Mouse (Mus musculus) hindbrain, embryonic 16.5 days (tissue): ENCODE data around the gene Flywch1. TPM values are rescaled to one million over a fixed set of nuclear protein-coding genes. Genes with fewer than 3 reads are reported as not detected.

ENCODE experiments used
- ATAC-seq: fragments of 200-750 bp; cut with Nextera tagmentation; 2 replicates; pipeline ENCODE4 v1.8.0; 2017; ENCODE audit warnings: moderate TSS enrichment, moderate library complexity
- H3K27ac ChIP-seq: fragments of 300-500 bp; sonication (generic); 2 replicates; pipeline ENCODE4 v1.5.1; 2014; ENCODE audit warnings: low read depth, mild to moderate bottlenecking, control low read depth, low read length, moderate library complexity
- H3K27me3 ChIP-seq: fragments of 300-500 bp; sonication (generic); replicated peaks from 2 replicates; pipeline ENCODE4 v1.6.1; 2014; ENCODE audit warnings: low read length; ENCODE audit not compliant: control insufficient read depth, insufficient read depth
- H3K36me3 ChIP-seq: fragments of 300-500 bp; sonication (generic); 2 replicates; pipeline ENCODE4 v1.6.1; 2014; ENCODE audit warnings: mild to moderate bottlenecking, low read length, moderate library complexity, mixed read lengths; ENCODE audit not compliant: control insufficient read depth, insufficient read depth
- H3K4me1 ChIP-seq: fragments of 300-500 bp; sonication (generic); 2 replicates; pipeline ENCODE4 v1.6.1; 2014; ENCODE audit warnings: low read depth, low read length; ENCODE audit not compliant: control insufficient read depth, insufficient read depth
- H3K4me2 ChIP-seq: fragments of 300-500 bp; sonication (generic); 2 replicates; pipeline ENCODE4 v1.6.1; 2014; ENCODE audit warnings: mild to moderate bottlenecking, low read length, control low read depth, moderate library complexity
- H3K4me3 ChIP-seq: fragments of 300-500 bp; sonication (generic); 2 replicates; pipeline ENCODE4 v1.5.1; 2014; ENCODE audit warnings: mild to moderate bottlenecking, low read length, control low read depth, moderate library complexity
- H3K9ac ChIP-seq: fragments of 300-500 bp; sonication (generic); 2 replicates; pipeline ENCODE4 v1.6.1; 2014; ENCODE audit warnings: low read depth, mild to moderate bottlenecking, control low read depth, low read length, moderate library complexity
- H3K9me3 ChIP-seq: fragments of 300-500 bp; sonication (generic); 2 replicates; pipeline ENCODE4 v1.6.1; 2014; ENCODE audit warnings: mild to moderate bottlenecking, low read length, moderate library complexity; ENCODE audit not compliant: control insufficient read depth
- WGBS: fragments of 180-500 bp; shearing (Covaris S2); extraction: QIAGEN DNeasy Blood & Tissue Kit; methylation state at CpG from one replicate; pipeline ENCODE4 v1.1.7; 2014; 5-methylcytosine and 5-hydroxymethylcytosine counted together
- polyA plus RNA-seq: library from polyadenylated mRNA; unstranded; fragments of >200 nt; fragmentation: Nextera tagmentation; extraction: Ambion mirVana; gene quantifications from 2 replicates; pipeline ENCODE4 v1.2.1, GENCODE M21; 2015

The Flywch1 gene
- polyA plus RNA-seq, 1 experiment from 2014 or later = 203 TPM

GRCm38 (mm10) chr17:23742210-23742793, 29.1 kb downstream of the Flywch1 start:
- Histone ChIP-seq H3K4me2 (peak overlapping the region; percentile 50), H3K27ac (no peak overlapping the region), H3K4me1 (peaks cover 37% of the 10 kb centered on the region), H3K4me3 (peak overlapping the region; percentile 33), H3K9ac (peak overlapping the region; percentile 11; the same call in 1 of the 2 replicates), H3K36me3 (peaks cover 3% of the 10 kb centered on the region), H3K27me3 (peaks cover 48% of the 10 kb centered on the region), H3K9me3 (no peaks in the 10 kb centered on the region)
- WGBS = 8% methylated on average over 44 of the region's 44 CpGs
- no peak for ATAC-seq

GRCm38 (mm10) chr17:23741359-23742209, 29.8 kb downstream of the Flywch1 start:
- no peak overlapping the region for H3K27ac ChIP-seq
- H3K27me3 ChIP-seq = peaks cover 43% of the 10 kb centered on the region
- ATAC-seq = no peak
- H3K9me3 ChIP-seq = no peaks in the 10 kb centered on the region
- 44% methylated on average over 38 of the region's 38 CpGs for WGBS
- no peak overlapping the region; the same call in 1 of the 2 replicates for H3K9ac ChIP-seq
- peaks cover 37% of the 10 kb centered on the region for H3K4me1 ChIP-seq
- H3K4me2 ChIP-seq = peak overlapping the region; percentile 50
- peaks cover 7% of the 10 kb centered on the region for H3K36me3 ChIP-seq
- H3K4me3 ChIP-seq = peak overlapping the region; percentile 33

- Histone ChIP-seq H3K4me3 (peak within 1 kb of the TSS; percentile 64), H3K4me1 (peaks cover 34% of the 10 kb centered on the region), H3K27me3 (peaks cover 43% of the 10 kb centered on the region), H3K4me2 (peak within 1 kb of the TSS; percentile 85), H3K36me3 (peaks cover 12% of the 10 kb centered on the region), H3K9me3 (no peaks in the 10 kb centered on the region), H3K27ac (peak within 1 kb of the TSS; percentile 84), H3K9ac (peak within 1 kb of the TSS; percentile 74)
- peak; percentile 41 for ATAC-seq
- 10% methylated on average over 13 of the region's 13 CpGs for WGBS
These were observed 30.8 kb downstream of the Flywch1 start, which contains the start of gene Paqr4 for GRCm38 (mm10) chr17:23740598-23741021. Paqr4 (minus strand) TSS chr17:23740867.

GRCm38 (mm10) chr17:23740136-23740584, 31.2 kb downstream of the Flywch1 start:
- Histone ChIP-seq H3K9me3 (no peaks in the 10 kb centered on the region), H3K4me1 (peaks cover 29% of the 10 kb centered on the region), H3K4me2 (peak overlapping the region; percentile 85), H3K9ac (peak overlapping the region; percentile 74), H3K27ac (peak overlapping the region; percentile 84), H3K4me3 (peak overlapping the region; percentile 64), H3K36me3 (peaks cover 12% of the 10 kb centered on the region), H3K27me3 (peaks cover 42% of the 10 kb centered on the region)
- peak; percentile 85 for ATAC-seq
- 0% methylated on average over 39 of the region's 46 CpGs for WGBS

GRCm38 (mm10) chr17:23739202-23740135, 31.9 kb downstream of the Flywch1 start:
- H3K9ac ChIP-seq = peak overlapping the region; percentile 74
- no peaks in the 10 kb centered on the region for H3K9me3 ChIP-seq
- peaks cover 12% of the 10 kb centered on the region for H3K36me3 ChIP-seq
- under 1% methylated on average over 48 of the region's 48 CpGs for WGBS
- peak overlapping the region; percentile 64 for H3K4me3 ChIP-seq
- ATAC-seq = peak; percentile 25
- H3K27ac ChIP-seq = peak overlapping the region; percentile 84
- H3K4me2 ChIP-seq = peak overlapping the region; percentile 85
- H3K27me3 ChIP-seq = peaks cover 35% of the 10 kb centered on the region
- H3K4me1 ChIP-seq = peaks cover 27% of the 10 kb centered on the region

- H3K4me2 ChIP-seq = peak overlapping the region; percentile 85
- peaks cover 12% of the 10 kb centered on the region for H3K36me3 ChIP-seq
- H3K9me3 ChIP-seq = no peaks in the 10 kb centered on the region
- peak overlapping the region; percentile 64 for H3K4me3 ChIP-seq
- ATAC-seq = no peak
- H3K9ac ChIP-seq = peak overlapping the region; percentile 74
- peak overlapping the region; percentile 84 for H3K27ac ChIP-seq
- WGBS = 14% methylated on average over 2 of the region's 2 CpGs
- H3K27me3 ChIP-seq = peaks cover 29% of the 10 kb centered on the region
- peaks cover 27% of the 10 kb centered on the region for H3K4me1 ChIP-seq
These were observed 32.6 kb downstream of the Flywch1 start for GRCm38 (mm10) chr17:23738836-23739201.

GRCm38 (mm10) chr17:23737493-23738445, 33.6 kb downstream of the Flywch1 start:
- H3K4me3 ChIP-seq = no peak overlapping the region; the same call in 1 of the 2 replicates
- H3K27ac ChIP-seq = no peak overlapping the region
- ATAC-seq = no peak
- peak overlapping the region; percentile 85 for H3K4me2 ChIP-seq
- peak overlapping the region; percentile 5 for H3K9ac ChIP-seq
- H3K27me3 ChIP-seq = peaks cover 18% of the 10 kb centered on the region
- H3K36me3 ChIP-seq = peaks cover 12% of the 10 kb centered on the region
- no peaks in the 10 kb centered on the region for H3K9me3 ChIP-seq
- WGBS = 62% methylated on average over 15 of the region's 15 CpGs
- peaks cover 27% of the 10 kb centered on the region for H3K4me1 ChIP-seq

- Histone ChIP-seq H3K9me3 (no peaks in the 10 kb centered on the region), H3K4me1 (peaks cover 18% of the 10 kb centered on the region), H3K36me3 (peaks cover 12% of the 10 kb centered on the region), H3K9ac (no peak overlapping the region), H3K27me3 (no peaks in the 10 kb centered on the region), H3K4me3 (no peak overlapping the region), H3K27ac (no peak overlapping the region), H3K4me2 (no peak overlapping the region)
- peak; percentile 22 for ATAC-seq
- 83% methylated on average over 1 of the region's 1 CpGs for WGBS
These were observed 37.1 kb downstream of the Flywch1 start for GRCm38 (mm10) chr17:23734341-23734740.
